Mouse (Mus musculus) olfactory bulb, adult 2 months (tissue): Measurements from ENCODE around the gene Cpb2.

ENCODE experiments used
- CTCF ChIP-seq: fragments of 200-500 bp; IDR thresholded peaks from 2 replicates; pipeline ENCODE4 v1.5.1; 2012; ENCODE audit warnings: low read depth, mild to moderate bottlenecking, low read length, moderate library complexity; ENCODE audit not compliant: insufficient read depth
- POLR2A ChIP-seq: fragments of 200-500 bp; IDR thresholded peaks from 2 replicates; pipeline ENCODE4 v1.6.1; 2012; ENCODE audit warnings: mild to moderate bottlenecking, low read depth, low read length, moderate library complexity; ENCODE audit not compliant: insufficient read depth

- TF ChIP-seq CTCF (no peak), POLR2A (no peak)
Measured at GRCm38 (mm10) chr14:75197660-75198059, 44.4 kb upstream of the Cpb2 start.
